Mouse (Mus musculus) midbrain, embryonic 10.5 days (tissue): ENCODE data around the gene Rims4. TPM values are rescaled to one million over a fixed set of nuclear protein-coding genes. Genes with fewer than 3 reads are reported as not detected.

Experiments used
- DNase-seq: peaks from one replicate; pipeline ENCODE4 v3.0.0-alpha.2; 2017; ENCODE audit warnings: low spot score
- H3K27ac ChIP-seq: fragments of 300-500 bp; sonication (generic); replicated peaks from 2 replicates; pipeline ENCODE4 v1.5.1; 2016; ENCODE audit warnings: mild to moderate bottlenecking
- H3K27me3 ChIP-seq: fragments of 300-500 bp; sonication (generic); 2 replicates; pipeline ENCODE4 v1.6.1; 2016; ENCODE audit warnings: low read depth, mild to moderate bottlenecking; ENCODE audit not compliant: poor library complexity, severe bottlenecking
- H3K36me3 ChIP-seq: fragments of 300-500 bp; sonication (generic); 2 replicates; pipeline ENCODE4 v1.6.1; 2016; ENCODE audit warnings: mild to moderate bottlenecking, moderate library complexity
- H3K4me1 ChIP-seq: fragments of 300-500 bp; sonication (generic); 2 replicates; pipeline ENCODE4 v1.6.1; 2016
- H3K4me3 ChIP-seq: fragments of 300-500 bp; sonication (generic); 2 replicates; pipeline ENCODE4 v1.5.1; 2016; ENCODE audit warnings: mild to moderate bottlenecking, moderate library complexity
- H3K9me3 ChIP-seq: fragments of 300-500 bp; sonication (generic); replicated peaks from 2 replicates; pipeline ENCODE4 v1.6.1; 2016; ENCODE audit warnings: mild to moderate bottlenecking
- WGBS: fragments of 180-500 bp; shearing (Covaris S2); methylation state at CpG from one replicate; pipeline ENCODE4 v1.1.7; 2016; 5-methylcytosine and 5-hydroxymethylcytosine counted together
- polyA plus RNA-seq: library from polyadenylated mRNA; unstranded; fragments of >200 nt; fragmentation: Nextera tagmentation; extraction: Ambion mirVana; gene quantifications from 2 replicates; pipeline ENCODE4 v1.2.1, GENCODE M21; 2016

Rims4 gene
- polyA plus RNA-seq, 1 experiment from 2014 or later, result 0.98 TPM

- Histone ChIP-seq H3K4me3 (no peak overlapping the region), H3K27me3 (peaks cover 12% of the 10 kb centered on the region), H3K4me1 (peaks cover 14% of the 10 kb centered on the region), H3K9me3 (no peaks in the 10 kb centered on the region), H3K27ac (no peak overlapping the region), H3K36me3 (no peaks in the 10 kb centered on the region)
- DNase-seq, result no peak
- WGBS, result 91% methylated on average over 6 of the region's 6 CpGs
Observed at GRCm38 (mm10) chr2:163880891-163881290, 37.6 kb downstream of the Rims4 start.

- Histone ChIP-seq H3K27ac (no peak overlapping the region; the same call in 1 of the 2 replicates), H3K27me3 (peaks cover 12% of the 10 kb centered on the region), H3K4me1 (peaks cover 38% of the 10 kb centered on the region), H3K4me3 (no peak overlapping the region), H3K36me3 (no peaks in the 10 kb centered on the region), H3K9me3 (no peaks in the 10 kb centered on the region)
- WGBS, result 80% methylated on average over 14 of the region's 14 CpGs
- DNase-seq, result no peak
Observed at GRCm38 (mm10) chr2:163876830-163877498, 41.5 kb downstream of the Rims4 start.

- DNase-seq, result no peak
- Histone ChIP-seq H3K4me1 (peaks cover 38% of the 10 kb centered on the region), H3K27me3 (peaks cover 12% of the 10 kb centered on the region), H3K4me3 (no peak overlapping the region), H3K27ac (peak overlapping the region; percentile 62), H3K36me3 (no peaks in the 10 kb centered on the region), H3K9me3 (no peaks in the 10 kb centered on the region)
- 84% methylated on average over 7 of the region's 7 CpGs for WGBS
Observed at GRCm38 (mm10) chr2:163875484-163875883, 43.0 kb downstream of the Rims4 start.

- DNase-seq, result peak; percentile 46
- Histone ChIP-seq H3K4me3 (no peak overlapping the region), H3K36me3 (no peaks in the 10 kb centered on the region), H3K27ac (peak overlapping the region; percentile 62), H3K27me3 (peaks cover 12% of the 10 kb centered on the region), H3K9me3 (no peaks in the 10 kb centered on the region), H3K4me1 (peaks cover 38% of the 10 kb centered on the region)
- 36% methylated on average over 5 of the region's 5 CpGs for WGBS
Observed at GRCm38 (mm10) chr2:163874877-163875276, 43.6 kb downstream of the Rims4 start.

- Histone ChIP-seq H3K27ac (no peak overlapping the region), H3K27me3 (peaks cover 7% of the 10 kb centered on the region), H3K4me3 (no peak overlapping the region), H3K4me1 (peaks cover 32% of the 10 kb centered on the region), H3K36me3 (no peaks in the 10 kb centered on the region), H3K9me3 (no peaks in the 10 kb centered on the region)
- no peak for DNase-seq
- WGBS, result 85% methylated on average over 3 of the region's 3 CpGs
Observed at GRCm38 (mm10) chr2:163871906-163872305, 46.6 kb downstream of the Rims4 start.

GRCm38 (mm10) chr2:163871266-163871665, 47.2 kb downstream of the Rims4 start:
- 91% methylated on average over 4 of the region's 4 CpGs for WGBS
- H3K27me3 ChIP-seq, result peaks cover 1% of the 10 kb centered on the region
- DNase-seq, result no peak

GRCm38 (mm10) chr2:163869783-163870182, 48.7 kb downstream of the Rims4 start:
- Histone ChIP-seq H3K4me1 (peaks cover 13% of the 10 kb centered on the region), H3K4me3 (no peak overlapping the region), H3K27me3 (no peaks in the 10 kb centered on the region), H3K9me3 (no peaks in the 10 kb centered on the region), H3K27ac (no peak overlapping the region), H3K36me3 (no peaks in the 10 kb centered on the region)
- WGBS, result 77% methylated on average over 5 of the region's 5 CpGs
- DNase-seq, result no peak

More at GRCm38 (mm10) chr2:163871266-163871665, 47.2 kb downstream of the Rims4 start:
- Histone ChIP-seq H3K36me3 (no peaks in the 10 kb centered on the region), H3K9me3 (no peaks in the 10 kb centered on the region), H3K4me3 (no peak overlapping the region), H3K4me1 (peaks cover 27% of the 10 kb centered on the region), H3K27ac (no peak overlapping the region)

- DNase-seq, result no peak
- H3K4me3 ChIP-seq, result no peak overlapping the region
- H3K36me3 ChIP-seq, result no peaks in the 10 kb centered on the region
- no peaks in the 10 kb centered on the region for H3K9me3 ChIP-seq
- H3K27me3 ChIP-seq, result no peaks in the 10 kb centered on the region
- no peak overlapping the region for H3K27ac ChIP-seq
- WGBS, result 92% methylated on average over 9 of the region's 9 CpGs
- H3K4me1 ChIP-seq, result peaks cover 4% of the 10 kb centered on the region
Observed at GRCm38 (mm10) chr2:163866061-163866460, 52.4 kb downstream of the Rims4 start.

GRCm38 (mm10) chr2:163865311-163865710, 53.2 kb downstream of the Rims4 start:
- Histone ChIP-seq H3K27ac (no peak overlapping the region), H3K36me3 (no peaks in the 10 kb centered on the region), H3K4me3 (no peak overlapping the region), H3K4me1 (peaks cover 4% of the 10 kb centered on the region), H3K27me3 (no peaks in the 10 kb centered on the region), H3K9me3 (no peaks in the 10 kb centered on the region)
- no peak for DNase-seq
- 95% methylated on average over 5 of the region's 5 CpGs for WGBS

- peak; percentile 62 for DNase-seq
- no peak overlapping the region for H3K27ac ChIP-seq
- H3K4me3 ChIP-seq, result peak overlapping the region; percentile 36
- H3K4me1 ChIP-seq, result peaks cover 14% of the 10 kb centered on the region
- no peaks in the 10 kb centered on the region for H3K36me3 ChIP-seq
- no peaks in the 10 kb centered on the region for H3K9me3 ChIP-seq
- peaks cover 67% of the 10 kb centered on the region for H3K27me3 ChIP-seq
- 18% methylated on average over 50 of the region's 50 CpGs for WGBS
Observed at GRCm38 (mm10) chr2:163858254-163858947, 60.1 kb downstream of the Rims4 start.

GRCm38 (mm10) chr2:163857233-163857632, 61.2 kb downstream of the Rims4 start:
- no peaks in the 10 kb centered on the region for H3K36me3 ChIP-seq
- H3K27me3 ChIP-seq, result peaks cover 78% of the 10 kb centered on the region
- no peak overlapping the region for H3K4me3 ChIP-seq
- DNase-seq, result no peak
- WGBS, result 86% methylated on average over 6 of the region's 6 CpGs
- H3K27ac ChIP-seq, result no peak overlapping the region
- peaks cover 15% of the 10 kb centered on the region for H3K4me1 ChIP-seq
- no peaks in the 10 kb centered on the region for H3K9me3 ChIP-seq

- Histone ChIP-seq H3K27me3 (peaks cover 89% of the 10 kb centered on the region), H3K4me3 (peak within 1 kb of the TSS; percentile 31), H3K36me3 (no peaks in the 10 kb centered on the region), H3K4me1 (peaks cover 12% of the 10 kb centered on the region), H3K9me3 (no peaks in the 10 kb centered on the region), H3K27ac (no peak within 1 kb of the TSS)
- WGBS, result 3% methylated on average over 38 of the region's 38 CpGs
- peak; percentile 27 for DNase-seq
Observed at GRCm38 (mm10) chr2:163853461-163853901, 65.0 kb downstream of the Rims4 start, which contains the start of gene Kcnk15. Gene Kcnk15 (plus strand): TSS chr2:163853651.

GRCm38 (mm10) chr2:163842043-163842442, 76.4 kb downstream of the Rims4 start:
- no peak overlapping the region for H3K4me3 ChIP-seq
- 76% methylated on average over 4 of the region's 4 CpGs for WGBS
- DNase-seq, result no peak

More at GRCm38 (mm10) chr2:163842043-163842442, 76.4 kb downstream of the Rims4 start:
- Histone ChIP-seq H3K36me3 (no peaks in the 10 kb centered on the region), H3K27me3 (no peaks in the 10 kb centered on the region), H3K9me3 (no peaks in the 10 kb centered on the region), H3K4me1 (no peaks in the 10 kb centered on the region), H3K27ac (no peak overlapping the region)
